Mouse (Mus musculus): ENCODE results near the gene Btbd3. TPM values are rescaled to one million over a fixed set of nuclear protein-coding genes. Genes with fewer than 3 reads are reported as not detected.

The Btbd3 gene
- polyA plus RNA-seq, 1 experiment from 2014 or later = 18.3 TPM

DNA sequence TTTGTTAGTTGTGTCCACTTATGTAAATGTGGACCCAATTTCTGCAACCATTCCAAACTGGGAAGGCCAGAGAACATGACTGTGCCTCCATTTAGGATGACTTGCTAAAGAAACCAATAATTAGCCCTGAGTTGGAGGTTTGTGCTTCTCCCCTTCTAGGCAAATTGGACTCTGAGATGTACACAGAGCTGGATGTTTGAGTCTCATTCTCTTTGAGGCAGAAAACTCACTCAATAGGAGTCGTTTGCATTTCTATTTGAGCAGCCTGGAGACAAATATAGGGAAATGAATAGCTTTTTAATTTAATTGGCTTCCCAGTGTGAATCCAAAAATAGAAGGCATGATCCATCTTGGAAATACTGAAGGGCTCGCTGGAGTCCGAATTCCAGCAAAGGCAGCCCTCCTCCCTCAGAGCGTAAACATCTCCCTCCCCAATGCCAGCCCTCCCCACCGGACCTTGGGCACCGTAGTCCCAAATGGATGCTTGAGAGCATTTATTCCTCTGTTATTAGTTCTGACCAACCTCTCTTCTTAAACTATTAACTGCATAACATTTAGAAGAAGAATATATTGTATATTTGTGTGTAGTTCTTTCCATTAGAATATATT lies 81.6 kb downstream of the Btbd3 start:
- no peaks in the 10 kb centered on the region for H3K4me1 ChIP-seq (ENCODE audit: control insufficient read depth, insufficient read depth, low read length)
- H3K36me3 ChIP-seq (ENCODE audit: control insufficient read depth, insufficient read depth, low read length) = no peaks in the 10 kb centered on the region

DNA sequence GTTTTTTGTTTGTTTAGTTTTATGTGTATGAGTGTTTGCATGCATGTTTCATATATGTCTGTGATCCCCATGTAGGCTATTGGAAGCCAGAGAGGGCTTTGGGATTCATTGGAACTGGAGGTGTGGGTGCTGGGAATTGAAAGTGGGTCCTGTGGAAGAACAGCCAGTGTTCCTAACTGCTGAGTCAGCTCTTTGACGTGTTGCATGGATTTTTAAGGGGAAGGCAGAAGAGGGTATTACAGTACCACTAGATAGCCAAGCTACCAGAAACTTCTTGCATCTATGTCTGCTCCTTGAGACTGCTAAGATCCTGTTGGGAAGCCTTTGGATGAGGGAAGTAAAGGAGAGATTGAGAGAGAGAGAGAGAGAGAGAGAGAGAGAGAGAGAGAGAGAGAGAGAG lies 82.2 kb downstream of the Btbd3 start:
- Histone ChIP-seq H3K9me3 (ENCODE audit: control insufficient read depth, low read length) (no peaks in the 10 kb centered on the region), H3K9ac (ENCODE audit: low read length) (no peak overlapping the region), H3K36me3 (ENCODE audit: control insufficient read depth, insufficient read depth, low read length) (no peaks in the 10 kb centered on the region), H3K4me3 (ENCODE audit: low read depth, low read length) (no peak overlapping the region), H3K27me3 (ENCODE audit: control insufficient read depth, insufficient read depth, low read length) (no peaks in the 10 kb centered on the region), H3K27ac (ENCODE audit: low read depth, low read length) (no peak overlapping the region), H3K4me2 (no peak overlapping the region), H3K4me1 (ENCODE audit: control insufficient read depth, insufficient read depth, low read length) (no peaks in the 10 kb centered on the region)
- ATAC-seq (ENCODE audit: low FRiP score) = no peak
- WGBS = 89% methylated on average over 1 of the region's 1 CpGs
- DNase-seq (ENCODE audit: low spot score, missing footprints) = peak; percentile 68

More for the DNA sequence above, 81.6 kb downstream of the Btbd3 start:
- DNase-seq (ENCODE audit: low spot score, missing footprints) (peak; percentile 41), ATAC-seq (ENCODE audit: low FRiP score) (no peak)
- Histone ChIP-seq H3K27me3 (ENCODE audit: control insufficient read depth, insufficient read depth, low read length) (no peaks in the 10 kb centered on the region), H3K27ac (ENCODE audit: low read depth, low read length) (no peak overlapping the region), H3K4me2 (no peak overlapping the region), H3K9me3 (ENCODE audit: control insufficient read depth, low read length) (no peaks in the 10 kb centered on the region), H3K9ac (ENCODE audit: low read length) (no peak overlapping the region), H3K4me3 (ENCODE audit: low read depth, low read length) (no peak overlapping the region)
- 78% methylated on average over 6 of the region's 6 CpGs for WGBS

DNA sequence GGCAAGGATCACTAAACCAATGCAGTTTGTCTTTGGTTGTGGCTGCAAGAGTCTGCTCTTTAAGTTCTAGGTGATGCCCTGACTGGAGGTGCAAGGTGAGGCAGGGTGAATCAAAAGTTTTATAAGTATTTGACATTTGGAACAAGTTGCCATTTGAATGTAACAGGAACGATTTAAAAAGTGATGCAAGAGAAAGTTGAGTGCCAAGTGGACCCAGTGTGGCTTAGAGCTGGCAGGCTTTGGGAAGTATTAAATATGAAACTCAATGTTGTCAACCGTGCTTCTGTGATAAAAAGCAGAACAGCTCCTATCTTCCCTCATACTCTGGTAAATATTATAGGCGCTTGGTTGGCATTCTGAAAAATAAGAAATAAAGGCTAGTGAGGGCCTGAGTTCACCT lies 99.0 kb downstream of the Btbd3 start:
- H3K27me3 ChIP-seq (ENCODE audit: control insufficient read depth, insufficient read depth, low read length) = no peaks in the 10 kb centered on the region
- H3K4me2 ChIP-seq = no peak overlapping the region
- no peaks in the 10 kb centered on the region for H3K36me3 ChIP-seq (ENCODE audit: control insufficient read depth, insufficient read depth, low read length)
- no peaks in the 10 kb centered on the region for H3K9me3 ChIP-seq (ENCODE audit: control insufficient read depth, low read length)
- ATAC-seq (ENCODE audit: low FRiP score) (no peak), DNase-seq (ENCODE audit: low spot score, missing footprints) (no peak)
- H3K4me1 ChIP-seq (ENCODE audit: control insufficient read depth, insufficient read depth, low read length) = no peaks in the 10 kb centered on the region
- H3K4me3 ChIP-seq (ENCODE audit: low read depth, low read length) = no peak overlapping the region
- H3K9ac ChIP-seq (ENCODE audit: low read length) = no peak overlapping the region
- WGBS = 93% methylated on average over 3 of the region's 3 CpGs
- H3K27ac ChIP-seq (ENCODE audit: low read depth, low read length) = no peak overlapping the region

DNA sequence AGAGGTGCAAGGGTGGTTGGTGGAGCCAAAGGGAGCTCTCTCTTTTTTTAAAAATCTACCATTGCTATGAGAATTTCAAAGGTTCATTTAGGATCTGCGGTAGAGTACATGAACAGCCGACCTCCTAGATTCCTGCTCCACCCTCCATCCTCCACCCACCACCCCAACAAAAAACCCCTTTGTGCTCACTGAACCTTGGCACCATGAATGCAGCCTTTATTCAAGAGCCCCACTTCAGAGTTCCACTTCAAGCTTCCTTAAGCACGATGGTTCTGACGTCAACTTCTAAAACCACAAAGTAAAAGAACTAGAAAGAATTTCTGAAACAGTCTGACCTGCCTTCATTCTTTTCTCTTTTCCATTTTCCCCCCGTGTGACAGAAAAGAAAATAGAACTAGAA lies 106.1 kb downstream of the Btbd3 start:
- Histone ChIP-seq H3K4me1 (ENCODE audit: control insufficient read depth, insufficient read depth, low read length) (no peaks in the 10 kb centered on the region), H3K9me3 (ENCODE audit: control insufficient read depth, low read length) (no peaks in the 10 kb centered on the region), H3K9ac (ENCODE audit: low read length) (no peak overlapping the region), H3K36me3 (ENCODE audit: control insufficient read depth, insufficient read depth, low read length) (no peaks in the 10 kb centered on the region), H3K27me3 (ENCODE audit: control insufficient read depth, insufficient read depth, low read length) (no peaks in the 10 kb centered on the region), H3K27ac (ENCODE audit: low read depth, low read length) (no peak overlapping the region), H3K4me3 (ENCODE audit: low read depth, low read length) (no peak overlapping the region), H3K4me2 (no peak overlapping the region)
- DNase-seq (ENCODE audit: low spot score, missing footprints) (peak; percentile 85), ATAC-seq (ENCODE audit: low FRiP score) (peak; percentile 80)
- WGBS = 17% methylated on average over 5 of the region's 5 CpGs

DNA sequence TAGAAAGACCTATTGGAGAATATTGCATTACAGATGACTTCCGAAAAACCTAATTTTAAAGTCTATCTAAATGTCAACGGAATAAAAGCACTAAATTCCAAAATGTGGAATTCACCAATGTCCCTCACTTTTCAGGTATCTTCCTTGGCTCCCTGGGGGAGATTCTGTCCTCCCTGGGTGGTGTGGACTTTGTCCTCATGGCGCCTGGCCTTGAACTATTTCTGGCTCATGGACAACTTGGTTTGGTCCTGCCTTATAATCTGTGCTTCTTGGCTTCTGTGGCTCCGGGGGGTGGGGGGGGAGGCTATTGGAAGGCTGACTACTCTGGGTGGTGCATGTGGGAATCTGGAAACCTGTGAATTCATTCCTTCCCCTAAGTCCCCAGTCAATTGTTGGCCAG lies 109.0 kb downstream of the Btbd3 start:
- ATAC-seq (ENCODE audit: low FRiP score) = no peak
- no peak overlapping the region for H3K27ac ChIP-seq (ENCODE audit: low read depth, low read length)
- H3K4me3 ChIP-seq (ENCODE audit: low read depth, low read length) = no peak overlapping the region
- H3K27me3 ChIP-seq (ENCODE audit: control insufficient read depth, insufficient read depth, low read length) = no peaks in the 10 kb centered on the region
- no peak overlapping the region for H3K9ac ChIP-seq (ENCODE audit: low read length)
- peak; percentile 35 for DNase-seq (ENCODE audit: low spot score, missing footprints)
- no peaks in the 10 kb centered on the region for H3K9me3 ChIP-seq (ENCODE audit: control insufficient read depth, low read length)
- 85% methylated on average over 4 of the region's 4 CpGs for WGBS
- no peaks in the 10 kb centered on the region for H3K4me1 ChIP-seq (ENCODE audit: control insufficient read depth, insufficient read depth, low read length)
- H3K4me2 ChIP-seq = no peak overlapping the region
- H3K36me3 ChIP-seq (ENCODE audit: control insufficient read depth, insufficient read depth, low read length) = no peaks in the 10 kb centered on the region

DNA sequence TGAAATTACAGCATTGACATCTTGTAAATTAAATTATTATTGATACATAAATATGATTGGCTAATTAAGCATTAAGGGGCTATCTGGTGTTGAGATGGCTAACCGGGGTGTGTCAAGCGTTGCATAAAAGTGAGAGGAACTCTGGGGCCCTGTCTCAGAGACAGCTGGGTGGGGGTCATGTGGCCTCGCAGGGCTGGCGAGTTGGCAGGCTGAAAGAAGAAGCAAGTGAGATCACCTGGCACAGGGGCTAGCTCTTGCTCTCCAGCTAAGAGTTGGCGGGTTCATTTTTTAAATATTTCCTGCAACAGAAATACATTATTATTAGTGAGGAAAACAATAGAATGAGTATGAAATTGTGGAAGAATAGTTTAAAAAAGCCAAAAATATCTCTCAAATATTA lies 118.2 kb downstream of the Btbd3 start:
- Histone ChIP-seq H3K4me2 (no peak overlapping the region), H3K9me3 (ENCODE audit: control insufficient read depth, low read length) (no peaks in the 10 kb centered on the region), H3K9ac (ENCODE audit: low read length) (no peak overlapping the region), H3K27me3 (ENCODE audit: control insufficient read depth, insufficient read depth, low read length) (no peaks in the 10 kb centered on the region), H3K27ac (ENCODE audit: low read depth, low read length) (no peak overlapping the region), H3K36me3 (ENCODE audit: control insufficient read depth, insufficient read depth, low read length) (no peaks in the 10 kb centered on the region), H3K4me1 (ENCODE audit: control insufficient read depth, insufficient read depth, low read length) (no peaks in the 10 kb centered on the region), H3K4me3 (ENCODE audit: low read depth, low read length) (no peak overlapping the region)
- WGBS = 91% methylated on average over 5 of the region's 5 CpGs
- ATAC-seq (ENCODE audit: low FRiP score) (no peak), DNase-seq (ENCODE audit: low spot score, missing footprints) (no peak)

DNA sequence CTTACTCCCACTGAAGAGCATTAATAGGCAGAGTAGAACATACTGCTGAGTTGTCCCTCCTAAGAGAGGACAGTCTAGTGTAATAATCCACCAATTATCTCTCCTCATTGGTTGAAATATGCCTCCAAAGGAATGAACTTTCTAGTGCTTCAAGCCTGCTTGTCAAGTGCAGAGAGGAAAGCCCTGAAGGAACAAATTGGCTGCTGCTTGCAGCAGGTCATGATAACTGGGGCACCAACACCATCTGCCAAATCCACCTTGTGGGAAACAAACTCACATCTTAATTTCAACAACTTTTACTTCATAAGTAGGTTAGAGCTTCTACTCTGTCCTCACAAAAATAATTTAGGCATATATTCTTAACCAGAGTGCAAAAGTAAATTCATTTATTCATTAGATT lies 122.5 kb downstream of the Btbd3 start:
- no peak overlapping the region for H3K4me3 ChIP-seq (ENCODE audit: low read depth, low read length)
- no peaks in the 10 kb centered on the region for H3K9me3 ChIP-seq (ENCODE audit: control insufficient read depth, low read length)
- no peak overlapping the region for H3K4me2 ChIP-seq
- no peaks in the 10 kb centered on the region for H3K36me3 ChIP-seq (ENCODE audit: control insufficient read depth, insufficient read depth, low read length)
- no peaks in the 10 kb centered on the region for H3K27me3 ChIP-seq (ENCODE audit: control insufficient read depth, insufficient read depth, low read length)
- no peak overlapping the region for H3K9ac ChIP-seq (ENCODE audit: low read length)
- no peak overlapping the region for H3K27ac ChIP-seq (ENCODE audit: low read depth, low read length)
- ATAC-seq (ENCODE audit: low FRiP score) (no peak), DNase-seq (ENCODE audit: low spot score, missing footprints) (no peak)
- H3K4me1 ChIP-seq (ENCODE audit: control insufficient read depth, insufficient read depth, low read length) = no peaks in the 10 kb centered on the region

DNA sequence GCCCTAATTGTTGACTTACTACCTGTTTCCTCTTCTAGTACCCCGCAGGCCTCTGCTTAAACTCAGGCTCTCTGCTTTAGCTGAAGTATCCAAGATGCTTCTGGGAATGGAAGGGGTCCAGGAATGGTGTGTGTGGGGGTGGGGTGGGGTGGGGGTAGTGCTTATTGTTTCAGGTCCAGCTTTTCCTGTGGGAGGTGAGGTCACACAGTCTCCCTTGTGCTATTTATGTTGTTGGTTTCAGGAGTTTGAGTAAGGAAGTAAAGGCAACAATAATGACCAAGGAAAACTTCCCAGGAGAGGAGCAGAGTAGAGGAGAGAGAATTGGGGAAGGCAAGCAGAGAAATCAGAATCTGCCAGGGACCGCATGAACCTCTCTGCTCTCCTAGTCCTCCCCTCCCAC lies 128.4 kb downstream of the Btbd3 start:
- Histone ChIP-seq H3K27me3 (ENCODE audit: control insufficient read depth, insufficient read depth, low read length) (no peaks in the 10 kb centered on the region), H3K4me1 (ENCODE audit: control insufficient read depth, insufficient read depth, low read length) (no peaks in the 10 kb centered on the region), H3K9ac (ENCODE audit: low read length) (no peak overlapping the region), H3K4me2 (no peak overlapping the region), H3K9me3 (ENCODE audit: control insufficient read depth, low read length) (no peaks in the 10 kb centered on the region), H3K36me3 (ENCODE audit: control insufficient read depth, insufficient read depth, low read length) (no peaks in the 10 kb centered on the region), H3K4me3 (ENCODE audit: low read depth, low read length) (no peak overlapping the region), H3K27ac (ENCODE audit: low read depth, low read length) (no peak overlapping the region)
- ATAC-seq (ENCODE audit: low FRiP score) (no peak), DNase-seq (ENCODE audit: low spot score, missing footprints) (no peak)
- 78% methylated on average over 2 of the region's 2 CpGs for WGBS

DNA sequence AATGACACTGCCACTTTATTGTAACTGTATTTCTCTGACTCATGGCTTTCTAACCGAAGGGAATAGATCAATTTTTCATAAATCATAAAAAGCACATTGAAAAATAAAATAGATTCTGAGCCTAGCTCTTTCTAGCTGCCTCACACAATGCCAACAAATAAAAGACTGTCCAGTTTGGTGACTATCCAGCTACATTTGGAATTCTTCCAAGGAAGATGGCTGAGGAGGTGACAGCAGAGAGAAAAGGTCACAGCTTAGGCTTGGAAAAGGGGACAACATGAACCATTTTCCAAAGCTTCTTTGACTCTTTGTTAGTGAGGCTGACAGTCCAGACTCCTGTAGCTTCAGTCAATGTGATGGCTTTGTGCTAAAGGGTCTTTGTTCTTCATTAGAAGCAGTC lies 132.2 kb downstream of the Btbd3 start:
- DNase-seq (ENCODE audit: low spot score, missing footprints) = no peak
- Histone ChIP-seq H3K9me3 (ENCODE audit: control insufficient read depth, low read length) (no peaks in the 10 kb centered on the region), H3K36me3 (ENCODE audit: control insufficient read depth, insufficient read depth, low read length) (no peaks in the 10 kb centered on the region), H3K27ac (ENCODE audit: low read depth, low read length) (no peak overlapping the region), H3K9ac (ENCODE audit: low read length) (no peak overlapping the region), H3K4me2 (no peak overlapping the region), H3K4me3 (ENCODE audit: low read depth, low read length) (no peak overlapping the region), H3K27me3 (ENCODE audit: control insufficient read depth, insufficient read depth, low read length) (no peaks in the 10 kb centered on the region), H3K4me1 (ENCODE audit: control insufficient read depth, insufficient read depth, low read length) (no peaks in the 10 kb centered on the region)
- WGBS = 76% methylated on average over 1 of the region's 1 CpGs
- no peak for ATAC-seq (ENCODE audit: low FRiP score)

DNA sequence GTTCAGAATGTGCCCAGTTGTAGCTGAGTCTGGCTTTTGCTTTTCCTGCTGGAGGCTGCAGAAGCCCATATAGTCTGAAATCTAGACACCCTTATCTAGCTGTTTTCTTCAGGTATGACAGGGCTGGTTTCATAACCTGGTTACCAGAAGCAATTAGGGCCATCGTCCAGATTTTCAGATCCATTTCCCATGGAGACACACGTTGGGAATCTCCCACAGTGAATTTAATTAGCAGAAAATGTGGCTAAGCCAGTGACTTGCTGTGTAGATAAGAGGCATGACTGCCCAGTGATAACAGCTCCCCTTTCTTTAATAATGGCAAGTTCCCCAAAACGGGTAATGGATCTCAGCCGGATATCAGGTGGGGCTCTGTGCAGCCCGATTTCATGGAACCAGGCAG lies 146.7 kb downstream of the Btbd3 start:
- WGBS = 62% methylated on average over 5 of the region's 5 CpGs
- Histone ChIP-seq H3K4me3 (ENCODE audit: low read depth, low read length) (no peak overlapping the region), H3K27me3 (ENCODE audit: control insufficient read depth, insufficient read depth, low read length) (no peaks in the 10 kb centered on the region), H3K4me1 (ENCODE audit: control insufficient read depth, insufficient read depth, low read length) (peaks cover 3% of the 10 kb centered on the region; the same call in 1 of the 2 replicates), H3K27ac (ENCODE audit: low read depth, low read length) (no peak overlapping the region), H3K9me3 (ENCODE audit: control insufficient read depth, low read length) (no peaks in the 10 kb centered on the region), H3K9ac (ENCODE audit: low read length) (no peak overlapping the region), H3K36me3 (ENCODE audit: control insufficient read depth, insufficient read depth, low read length) (no peaks in the 10 kb centered on the region), H3K4me2 (no peak overlapping the region)
- no peak for ATAC-seq (ENCODE audit: low FRiP score)
- DNase-seq (ENCODE audit: low spot score, missing footprints) = no peak

All from midbrain, embryonic 11.5 days (tissue).